Mouse (Mus musculus) heart, adult 2 months (tissue): ENCODE measurements at regions not wholly inside any gene's neighbourhood (a gene's known extent, or its start where the extent isn't known, plus 50 kb on each side); places are given as distances from the start of the nearest gene placed in this dataset.

ENCODE experiments used
- CTCF ChIP-seq: fragments of 200-600 bp; IDR thresholded peaks from 2 replicates; pipeline ENCODE4 v1.8.1; 2022; ENCODE audit warnings: antibody characterized with exemption, mild to moderate bottlenecking, moderate library complexity
- EP300 ChIP-seq: fragments of 200-500 bp; IDR thresholded peaks from 2 replicates; pipeline ENCODE4 v1.6.1; 2011; ENCODE audit warnings: low read depth, low read length, control low read depth; ENCODE audit not compliant: insufficient read depth
- POLR2A ChIP-seq: fragments of 200-500 bp; IDR thresholded peaks from 2 replicates; pipeline ENCODE4 v1.6.1; 2011; ENCODE audit warnings: mild to moderate bottlenecking, low read depth, low read length, control low read depth; ENCODE audit not compliant: insufficient read depth

- TF ChIP-seq POLR2A = no peak
- no peak for TF ChIP-seq CTCF
- no peak for TF ChIP-seq EP300
These were observed 231.7 kb upstream of the Krr1 start for GRCm38 (mm10) chr10:111740586-111741265.
